8 mouse cellular contexts compared by ENCODE assay signal in genomic region chr19:46003371-46004226, GRCm38 (mm10). TPM values are rescaled to one million over a fixed set of nuclear protein-coding genes. Genes with fewer than 3 reads are reported as not detected.
A peak's percentile ranks its signal among the peaks of the same experiment; 100 is the strongest.
DNase-seq lines count a peak whose midpoint lies in the region; ATAC-seq lines count a peak whose summit lies in the region.

Gene Hps6, plus strand, starts transcription at chr19:46003508.

- H3K4me1 ChIP-seq in brown adipose tissue, adult 24 weeks (ENCODE audit: control insufficient read depth, insufficient read depth, insufficient read length, low read length): peaks cover 15% of the 10 kb centered on the region
- H3K4me1 ChIP-seq in heart, embryonic 15.5 days (replicated peaks): peaks cover 21% of the 10 kb centered on the region
- peaks cover 32% of the 10 kb centered on the region for H3K4me1 ChIP-seq in liver, embryonic 12.5 days
- H3K4me1 ChIP-seq in stomach, embryonic 14.5 days (ENCODE audit: control insufficient read depth, insufficient read depth, low read length): peaks cover 7% of the 10 kb centered on the region; the same call in 1 of the 2 replicates

- 1% methylated on average over 70 of the region's 70 CpGs for WGBS in heart, embryonic 15.5 days
- 1% methylated on average over 70 of the region's 70 CpGs for WGBS in liver, embryonic 12.5 days (ENCODE audit: insufficient replicate concordance)
- WGBS in stomach, embryonic 14.5 days: 1% methylated on average over 70 of the region's 70 CpGs

- H3K4me2 ChIP-seq in heart, embryonic 15.5 days: peak within 1 kb of the TSS; percentile 97
- peak within 1 kb of the TSS; percentile 97 for H3K4me2 ChIP-seq in liver, embryonic 12.5 days
- peak within 1 kb of the TSS; percentile 83 for H3K4me2 ChIP-seq in stomach, embryonic 14.5 days (replicated peaks; ENCODE audit: low read depth, low read length)

- H3K9me3 ChIP-seq in heart, embryonic 15.5 days (replicated peaks): no peaks in the 10 kb centered on the region
- no peaks in the 10 kb centered on the region for H3K9me3 ChIP-seq in liver, embryonic 12.5 days (replicated peaks)
- no peaks in the 10 kb centered on the region for H3K9me3 ChIP-seq in stomach, embryonic 14.5 days (ENCODE audit: control insufficient read depth, low read depth, low read length)

- ATAC-seq in erythroid progenitor cell, adult 5-6 weeks (replicated peaks; ENCODE audit: low FRiP score, poor library complexity, severe bottlenecking): peak; percentile 94
- peak; percentile 93 for ATAC-seq in heart, embryonic 15.5 days (replicated peaks; ENCODE audit: insufficient number of reproducible peaks, insufficient read depth, low FRiP score, low read depth)
- ATAC-seq in liver, embryonic 12.5 days: peak; percentile 92
- ATAC-seq in stomach, embryonic 14.5 days (ENCODE audit: insufficient number of reproducible peaks, insufficient read depth, low FRiP score, low read depth): peak; percentile 89

- H3K9ac ChIP-seq in heart, embryonic 15.5 days: peak within 1 kb of the TSS; percentile 79
- H3K9ac ChIP-seq in liver, embryonic 12.5 days: peak within 1 kb of the TSS; percentile 83
- peak within 1 kb of the TSS; percentile 53 for H3K9ac ChIP-seq in stomach, embryonic 14.5 days (replicated peaks; ENCODE audit: low read depth, low read length)

- peaks cover 8% of the 10 kb centered on the region; the same call in 1 of the 2 replicates for H3K36me3 ChIP-seq in heart, embryonic 15.5 days
- H3K36me3 ChIP-seq in liver, embryonic 12.5 days: peaks cover 10% of the 10 kb centered on the region; the same call in 1 of the 2 replicates
- no peaks in the 10 kb centered on the region; the same call in 1 of the 2 replicates for H3K36me3 ChIP-seq in stomach, embryonic 14.5 days (ENCODE audit: control insufficient read depth, insufficient read depth, low read length)

- 0 out of 2 replicates have a peak within 1 kb of the TSS, but pooled peaks have one; percentile 32 for H3K27ac ChIP-seq in brown adipose tissue, adult 24 weeks (replicated peaks; ENCODE audit: low read depth, low read length)
- H3K27ac ChIP-seq in heart, embryonic 15.5 days: peak within 1 kb of the TSS; percentile 71
- H3K27ac ChIP-seq in liver, embryonic 12.5 days: peak within 1 kb of the TSS; percentile 48; the same call in 1 of the 2 replicates
- H3K27ac ChIP-seq in stomach, embryonic 14.5 days (ENCODE audit: low read length): peak within 1 kb of the TSS; percentile 8; the same call in 1 of the 2 replicates

- H3K4me3 ChIP-seq in brown adipose tissue, adult 24 weeks (ENCODE audit: insufficient read depth, low read depth, low read length): peak within 1 kb of the TSS; percentile 72
- peak within 1 kb of the TSS; percentile 80 for H3K4me3 ChIP-seq in heart, embryonic 15.5 days
- peak within 1 kb of the TSS; percentile 74 for H3K4me3 ChIP-seq in liver, embryonic 12.5 days
- peak within 1 kb of the TSS; percentile 47 for H3K4me3 ChIP-seq in stomach, embryonic 14.5 days (ENCODE audit: low read depth, low read length)

- DNase-seq in CD4-positive helper T cell, adult 2 months (ENCODE audit: low read depth, low spot score): peak; percentile 91
- peak; percentile 93 for DNase-seq in kidney, postnatal 14 days
- DNase-seq in naive thymus-derived CD4-positive, alpha-beta T cell, adult 2 months (ENCODE audit: low read depth): peak; percentile 85

- no peaks in the 10 kb centered on the region for H3K27me3 ChIP-seq in heart, embryonic 15.5 days
- no peaks in the 10 kb centered on the region; the same call in none of the 2 replicates for H3K27me3 ChIP-seq in liver, embryonic 12.5 days (replicated peaks)
- H3K27me3 ChIP-seq in stomach, embryonic 14.5 days (ENCODE audit: control insufficient read depth, insufficient read depth, low read length): no peaks in the 10 kb centered on the region

RNA-seq across cellular contexts. Expression of gene Hps6, which starts in this region (rescaled TPM):
- 1.8 and 2.1 TPM in 2 replicates for polyA plus RNA-seq in brown adipose tissue, adult 24 weeks (2012; ENCODE audit: insufficient read depth, insufficient read length, missing spikeins)
- total RNA-seq in erythroid progenitor cell, adult 5-6 weeks (2015; ENCODE audit: low replicate concordance): not detected in 2 replicates
- 1.2 TPM in 1 of 2 replicates, not detected in the other for total RNA-seq in erythroid progenitor cell, adult 5-6 weeks (2017; ENCODE audit: low replicate concordance)
- 6.5 and 7.5 TPM in 2 replicates for polyA plus RNA-seq in heart, embryonic 15.5 days (2015; fragmentation: Nextera tagmentation; extraction: Ambion mirVana)
- 3.5 and 3.9 TPM in 2 replicates for polyA plus RNA-seq in liver, embryonic 12.5 days (2016; fragmentation: Nextera tagmentation; extraction: Ambion mirVana)
- 4.1 and 4.2 TPM in 2 replicates for polyA plus RNA-seq in stomach, embryonic 14.5 days (2014; fragmentation: Nextera tagmentation; extraction: Ambion mirVana)

Comparison
In these comparisons a context has a peak if more than half of its experiments do, and no peak if none do; other contexts are left out.
1. Peak in every context shown above with its lines: DNase-seq, ATAC-seq, H3K4me3 ChIP-seq and H3K27ac ChIP-seq.
2. H3K27ac ChIP-seq: peak in every context shown above with its lines; median percentile 71 in heart, embryonic 15.5 days; 48 in liver, embryonic 12.5 days; 32 in brown adipose tissue, adult 24 weeks; 8 in stomach, embryonic 14.5 days.